Mouse (Mus musculus) liver, adult 2 months (tissue): ENCODE data around the gene Plcg1. TPM values are rescaled to one million over a fixed set of nuclear protein-coding genes. Genes with fewer than 3 reads are reported as not detected.

Experiments used
- DNase-seq: peaks from one replicate; pipeline ENCODE4 v3.0.0-alpha.2; 2011; ENCODE audit warnings: low read depth, low spot score; ENCODE audit errors: extremely low read depth
- H3K27ac ChIP-seq: fragments of 200-500 bp; replicated peaks from 2 replicates; pipeline ENCODE4 v1.5.1; 2012; ENCODE audit warnings: low read depth, mild to moderate bottlenecking, control low read depth, inconsistent platforms, low read length; ENCODE audit not compliant: insufficient read depth
- H3K27me3 ChIP-seq: fragments of 200-500 bp; 2 replicates; pipeline ENCODE4 v1.6.1; 2012; ENCODE audit warnings: mild to moderate bottlenecking, moderate library complexity, low read length, inconsistent platforms; ENCODE audit not compliant: control insufficient read depth, insufficient read depth
- H3K36me3 ChIP-seq: fragments of 200-500 bp; 2 replicates; pipeline ENCODE4 v1.6.1; 2012; ENCODE audit warnings: low read length, inconsistent platforms; ENCODE audit not compliant: control insufficient read depth, insufficient read depth
- H3K4me1 ChIP-seq: fragments of 200-500 bp; 2 replicates; pipeline ENCODE4 v1.6.1; 2011; ENCODE audit warnings: low read length; ENCODE audit not compliant: control insufficient read depth, insufficient read depth
- H3K4me3 ChIP-seq: fragments of 200-500 bp; 2 replicates; pipeline ENCODE4 v1.5.1; 2011; ENCODE audit warnings: low read depth, mild to moderate bottlenecking, control low read depth, low read length, moderate library complexity; ENCODE audit not compliant: insufficient read depth
- H3K79me2 ChIP-seq: fragments of 200-500 bp; 2 replicates; pipeline ENCODE4 v1.6.1; 2012; ENCODE audit warnings: inconsistent platforms, mild to moderate bottlenecking, low read length, moderate library complexity; ENCODE audit not compliant: control insufficient read depth, insufficient read depth
- H3K9ac ChIP-seq: fragments of 200-500 bp; 2 replicates; pipeline ENCODE4 v1.6.1; 2012; ENCODE audit warnings: low read depth, mild to moderate bottlenecking, control low read depth, inconsistent platforms, low read length
- CTCF ChIP-seq: fragments of 200-500 bp; IDR thresholded peaks from 2 replicates; pipeline ENCODE4 v1.5.1; 2011; ENCODE audit warnings: low read depth, low read length, control low read depth
- POLR2A ChIP-seq: fragments of 200-500 bp; IDR thresholded peaks from 2 replicates; pipeline ENCODE4 v1.6.1; 2011; ENCODE audit warnings: low read length, control low read depth; ENCODE audit not compliant: insufficient read depth; ENCODE audit errors: extremely low read depth
- WGBS: fragments of 180-500 bp; shearing (Covaris S2); methylation state at CpG from one replicate; pipeline ENCODE4 v1.1.7; 2018; 5-methylcytosine and 5-hydroxymethylcytosine counted together
- polyA plus RNA-seq: library from polyadenylated mRNA; depleted of rRNA; stranded (reverse); fragments of >200 nt; gene quantifications from 2 replicates; pipeline ENCODE4 v1.2.3, GENCODE M21; 2012
- total RNA-seq: library from RNA; depleted of rRNA; stranded (reverse); fragments of >200 nt; gene quantifications from 2 replicates; pipeline ENCODE4 v1.2.3, GENCODE M21; 2014

Plcg1 gene
- total and polyA plus RNA-seq, 2 experiments = 30.0 to 40.9 TPM

GRCm38 (mm10) chr2:160744040-160744822 is 13.1 kb downstream of the Plcg1 start:
- Histone ChIP-seq H3K79me2 (peaks cover 40% of the 10 kb centered on the region; the same call in 1 of the 2 replicates), H3K27me3 (no peaks in the 10 kb centered on the region), H3K4me3 (no peak overlapping the region), H3K36me3 (peaks cover 7% of the 10 kb centered on the region; the same call in 1 of the 2 replicates), H3K4me1 (peaks cover 43% of the 10 kb centered on the region), H3K9ac (no peak overlapping the region), H3K27ac (peak overlapping the region; percentile 47)
- 46% methylated on average over 7 of the region's 7 CpGs for WGBS
- no peak for DNase-seq
- TF ChIP-seq CTCF (peak; percentile 55), POLR2A (no peak)

- H3K4me1 ChIP-seq = peaks cover 37% of the 10 kb centered on the region
- peaks cover 9% of the 10 kb centered on the region for H3K36me3 ChIP-seq
- H3K27ac ChIP-seq = peak overlapping the region; percentile 79
- DNase-seq = peak; percentile 57
- WGBS = 29% methylated on average over 5 of the region's 5 CpGs
- H3K4me3 ChIP-seq = no peak overlapping the region
- H3K27me3 ChIP-seq = no peaks in the 10 kb centered on the region
- H3K79me2 ChIP-seq = peaks cover 37% of the 10 kb centered on the region; the same call in 1 of the 2 replicates
- 0 out of 2 replicates have a peak overlapping the region, but pooled peaks have one; percentile 36 for H3K9ac ChIP-seq
- TF ChIP-seq CTCF (no peak), POLR2A (no peak)
These were observed 13.7 kb downstream of the Plcg1 start for GRCm38 (mm10) chr2:160744823-160745210.

DNA sequence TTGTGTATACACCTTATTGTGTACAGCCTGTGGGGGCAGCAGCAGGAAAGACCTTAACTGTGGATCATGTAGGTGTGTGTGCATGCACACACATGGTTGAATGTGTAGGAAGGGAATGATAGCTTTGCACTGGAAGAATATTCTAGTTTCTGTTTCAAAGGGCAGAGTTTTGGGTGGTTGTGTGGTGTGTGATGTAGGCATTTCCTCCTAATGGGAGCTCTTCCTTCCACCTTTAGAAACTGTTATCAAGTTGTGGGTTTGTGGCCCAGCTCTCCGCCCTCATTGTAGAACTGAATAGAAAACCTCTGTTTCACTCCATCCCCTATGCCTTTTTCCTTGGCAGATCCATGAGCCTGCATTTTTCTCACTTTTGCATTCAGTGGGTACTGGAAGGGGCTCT is 14.4 kb downstream of the Plcg1 start:
- no peak for TF ChIP-seq CTCF
- no peak for TF ChIP-seq POLR2A
- Histone ChIP-seq H3K27me3 (no peaks in the 10 kb centered on the region), H3K4me3 (no peak overlapping the region), H3K79me2 (peaks cover 37% of the 10 kb centered on the region; the same call in 1 of the 2 replicates), H3K27ac (peak overlapping the region; percentile 79), H3K9ac (no peak overlapping the region), H3K36me3 (peaks cover 9% of the 10 kb centered on the region), H3K4me1 (peaks cover 33% of the 10 kb centered on the region)
- DNase-seq = no peak
- 95% methylated on average over 1 of the region's 1 CpGs for WGBS

- Histone ChIP-seq H3K79me2 (peaks cover 33% of the 10 kb centered on the region; the same call in 1 of the 2 replicates), H3K27ac (no peak overlapping the region), H3K4me3 (no peak overlapping the region), H3K36me3 (peaks cover 12% of the 10 kb centered on the region), H3K9ac (no peak overlapping the region), H3K4me1 (peaks cover 22% of the 10 kb centered on the region), H3K27me3 (no peaks in the 10 kb centered on the region)
- TF ChIP-seq CTCF (no peak), POLR2A (no peak)
- 95% methylated on average over 5 of the region's 5 CpGs for WGBS
- DNase-seq = no peak
These were observed 15.5 kb downstream of the Plcg1 start for GRCm38 (mm10) chr2:160746637-160747036.

DNA sequence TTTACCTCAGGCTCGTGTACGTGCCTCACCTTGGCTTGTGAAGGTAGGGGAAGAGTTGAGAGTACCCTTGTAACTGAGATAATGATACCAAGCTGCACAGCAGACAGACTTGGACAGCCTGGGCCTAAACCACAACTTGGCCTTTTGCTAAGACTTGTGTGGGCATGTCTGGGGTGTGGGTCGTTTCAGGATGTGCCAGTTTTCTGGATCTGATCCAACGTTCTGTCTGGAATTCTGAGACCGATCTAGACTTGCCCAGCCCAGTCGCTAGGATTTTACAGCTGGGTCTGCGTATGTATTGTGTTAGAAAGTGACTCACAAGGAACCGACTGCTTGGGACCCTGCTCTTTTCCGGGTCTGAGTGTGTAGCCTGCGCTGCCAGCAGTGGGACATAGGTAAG is 16.0 kb downstream of the Plcg1 start:
- no peaks in the 10 kb centered on the region for H3K27me3 ChIP-seq
- H3K27ac ChIP-seq = no peak overlapping the region
- WGBS = 90% methylated on average over 10 of the region's 10 CpGs
- DNase-seq = no peak
- H3K79me2 ChIP-seq = peaks cover 29% of the 10 kb centered on the region; the same call in 1 of the 2 replicates
- no peak overlapping the region for H3K9ac ChIP-seq
- peaks cover 15% of the 10 kb centered on the region for H3K36me3 ChIP-seq
- TF ChIP-seq CTCF = no peak
- TF ChIP-seq POLR2A = no peak
- peaks cover 18% of the 10 kb centered on the region for H3K4me1 ChIP-seq
- H3K4me3 ChIP-seq = no peak overlapping the region
